ENCODE assay signal across 18 mouse cellular contexts in genomic region chr3:66798292-66798691, GRCm38 (mm10).
A peak's percentile ranks its signal among the peaks of the same experiment; 100 is the strongest.
DNase-seq lines count a peak whose midpoint lies in the region; ATAC-seq and TF ChIP-seq lines count a peak whose summit lies in the region.
"Had no signal": no experiment of that assay in that cellular context is flagged by ENCODE, and none has a peak within 500 bp of the region (broad histone marks: within the 10 kb centered on the region; RNA-seq: fewer than 3 reads in every experiment).

No protein-coding gene starts in this region.

- TF ChIP-seq POLR2A in MEL (IDR thresholded peaks at IDR 0.05; ENCODE audit: control insufficient read depth in 1 of 2, insufficient read depth in 1 of 2, low read depth in 1 of 2, low read length in 2 of 2, poor library complexity in 1 of 2), result no peak

- 30% methylated on average over 5 of the region's 5 CpGs for WGBS in limb, embryonic 12.5 days
- WGBS in midbrain, postnatal 0 days, result 76% methylated on average over 5 of the region's 5 CpGs

- H3K4me3 ChIP-seq in MEL (ENCODE audit: control insufficient read depth in 1 of 2, insufficient read depth in 1 of 2, low read depth in 2 of 2, low read length in 2 of 2), result no peak overlapping the region
- H3K4me3 ChIP-seq in limb, embryonic 12.5 days (replicated peaks), result no peak overlapping the region
- H3K4me3 ChIP-seq in midbrain, postnatal 0 days (ENCODE audit: low read depth, low read length), result no peak overlapping the region
- H3K4me3 ChIP-seq: embryonic facial prominence, embryonic 13.5 days; forebrain, embryonic 10.5 days; heart, embryonic 13.5 days; hindbrain, embryonic 13.5 days; intestine, embryonic 15.5 days had no signal

- no peak overlapping the region for H3K27ac ChIP-seq in MEL (ENCODE audit: control insufficient read depth, low read depth, low read length)
- H3K27ac ChIP-seq in limb, embryonic 12.5 days, result no peak overlapping the region
- H3K27ac ChIP-seq in midbrain, postnatal 0 days (ENCODE audit: low read depth, low read length), result no peak overlapping the region
- H3K27ac ChIP-seq: embryonic facial prominence, embryonic 13.5 days; forebrain, embryonic 10.5 days; heart, embryonic 13.5 days; hindbrain, postnatal 0 days; intestine, embryonic 15.5 days had no signal

- TF ChIP-seq CTCF in MEL (IDR thresholded peaks at IDR 0.05 in 2 of 3, conservative IDR thresholded peaks at IDR 0.05 in 1 of 3; ENCODE audit: control insufficient read depth in 1 of 3, insufficient read depth in 1 of 3, low read depth in 2 of 3, low read length in 3 of 3, poor library complexity in 1 of 3, severe bottlenecking in 1 of 3), result no peak
- no peak for TF ChIP-seq CTCF in midbrain, postnatal 0 days (IDR thresholded peaks at IDR 0.05)

- H3K4me1 ChIP-seq in MEL (ENCODE audit: control insufficient read depth in 1 of 2, insufficient read depth in 2 of 2, low read length in 2 of 2), result no peaks in the 10 kb centered on the region
- peaks cover 22% of the 10 kb centered on the region for H3K4me1 ChIP-seq in limb, embryonic 12.5 days (replicated peaks)
- H3K4me1 ChIP-seq in midbrain, postnatal 0 days (ENCODE audit: insufficient read depth, low read length), result no peaks in the 10 kb centered on the region
- H3K4me1 ChIP-seq: intestine, embryonic 15.5 days had no signal

- H3K27me3 ChIP-seq in MEL (ENCODE audit: control insufficient read depth in 1 of 2, insufficient read depth in 2 of 2, low read length in 2 of 2), result no peaks in the 10 kb centered on the region; a peak in 1 of 4 replicates
- H3K27me3 ChIP-seq in limb, embryonic 12.5 days, result peaks cover 3% of the 10 kb centered on the region; the same call in 1 of the 2 replicates
- H3K27me3 ChIP-seq in midbrain, postnatal 0 days (ENCODE audit: insufficient read depth, low read length), result no peaks in the 10 kb centered on the region
- H3K27me3 ChIP-seq: heart, embryonic 13.5 days; hindbrain, embryonic 13.5 days; intestine, embryonic 15.5 days had no signal

- DNase-seq in A20 (ENCODE audit: low read depth, low spot score), result peak; percentile 1
- DNase-seq in MEL (ENCODE audit: low read depth, low spot score), result peak; percentile 4
- DNase-seq in gonadal fat pad, adult 2 months (ENCODE audit: low read depth), result peak; percentile 9
- DNase-seq in midbrain, postnatal 0 days (ENCODE audit: low spot score), result no peak
- DNase-seq in lung, postnatal 36 days, result no peak
- DNase-seq in heart, postnatal 10 days, result no peak
- DNase-seq: cerebellum, adult 8-10 months; cerebellum, postnatal 14 days; gastrocnemius, postnatal 10 days; heart, postnatal 4 days had no signal

- no peaks in the 10 kb centered on the region for H3K36me3 ChIP-seq in MEL (ENCODE audit: control insufficient read depth in 1 of 2, insufficient read depth in 2 of 2, low read length in 2 of 2)
- no peaks in the 10 kb centered on the region for H3K36me3 ChIP-seq in limb, embryonic 12.5 days
- no peaks in the 10 kb centered on the region for H3K36me3 ChIP-seq in midbrain, postnatal 0 days (ENCODE audit: insufficient read depth, low read length)
- H3K36me3 ChIP-seq: embryonic facial prominence, embryonic 13.5 days; forebrain, embryonic 10.5 days; G1E; heart, embryonic 13.5 days; hindbrain, embryonic 13.5 days; intestine, embryonic 15.5 days had no signal

- no peak for TF ChIP-seq RAD21 in MEL (IDR thresholded peaks at IDR 0.05; ENCODE audit: low read depth, low read length)

- H3K79me2 ChIP-seq in MEL (ENCODE audit: control insufficient read depth, insufficient read depth, low read length, poor library complexity), result no peaks in the 10 kb centered on the region

- no peak for TF ChIP-seq EP300 in MEL (IDR thresholded peaks at IDR 0.05; ENCODE audit: low read depth in 1 of 2, low read length in 2 of 2)

- H3K9me3 ChIP-seq in MEL (replicated peaks; ENCODE audit: insufficient read depth, low read length), result no peaks in the 10 kb centered on the region
- no peaks in the 10 kb centered on the region for H3K9me3 ChIP-seq in limb, embryonic 12.5 days
- H3K9me3 ChIP-seq in midbrain, postnatal 0 days (ENCODE audit: low read length), result no peaks in the 10 kb centered on the region
- H3K9me3 ChIP-seq: embryonic facial prominence, embryonic 13.5 days; forebrain, embryonic 10.5 days; G1E; heart, embryonic 13.5 days; hindbrain, embryonic 13.5 days; intestine, embryonic 15.5 days had no signal

- H3K4me2 ChIP-seq in limb, embryonic 12.5 days, result no peak overlapping the region
- no peak overlapping the region for H3K4me2 ChIP-seq in midbrain, postnatal 0 days (ENCODE audit: low read depth, low read length, poor library complexity, severe bottlenecking)
- H3K4me2 ChIP-seq: embryonic facial prominence, embryonic 13.5 days; heart, embryonic 13.5 days; hindbrain, embryonic 13.5 days; intestine, embryonic 15.5 days had no signal

- ATAC-seq in limb, embryonic 12.5 days (ENCODE audit: insufficient number of reproducible peaks, insufficient read depth, low FRiP score, low TSS enrichment, low read depth), result peak; percentile 71; the same call in 1 of the 2 replicates
- ATAC-seq in midbrain, postnatal 0 days (ENCODE audit: low FRiP score), result no peak
- ATAC-seq: intestine, embryonic 15.5 days had no signal

- intact Hi-C loops in heart, postnatal 10 days (cut with DNase I), result no loop called here

- no peak overlapping the region for H3K9ac ChIP-seq in MEL (ENCODE audit: control insufficient read depth, low read depth, low read length, poor library complexity, severe bottlenecking)
- no peak overlapping the region for H3K9ac ChIP-seq in limb, embryonic 12.5 days (replicated peaks)
- H3K9ac ChIP-seq in midbrain, postnatal 0 days (replicated peaks; ENCODE audit: low read length, poor library complexity, severe bottlenecking), result no peak overlapping the region
- H3K9ac ChIP-seq: embryonic facial prominence, embryonic 13.5 days; heart, embryonic 13.5 days; hindbrain, embryonic 13.5 days; intestine, embryonic 15.5 days had no signal

TF ChIP-seq in MEL, 35 proteins besides CTCF, POLR2A, EP300 and RAD21:
- TF ChIP-seq MYC (IDR thresholded peaks at IDR 0.05; ENCODE audit: low read depth, low read length) (no peak), ZMIZ1 (IDR thresholded peaks at IDR 0.05; ENCODE audit: low read depth, low read length) (no peak), HCFC1 (IDR thresholded peaks at IDR 0.05; ENCODE audit: low read depth, low read length) (no peak), NELFE (IDR thresholded peaks at IDR 0.05; ENCODE audit: low read depth, low read length) (no peak), ZNF384 (IDR thresholded peaks at IDR 0.05; ENCODE audit: low read depth, low read length) (no peak), BHLHE40 (IDR thresholded peaks at IDR 0.05; ENCODE audit: borderline replicate concordance, low read depth, low read length) (no peak), SIN3A (IDR thresholded peaks at IDR 0.05; ENCODE audit: low read length) (no peak), RCOR1 (IDR thresholded peaks at IDR 0.05; ENCODE audit: low read depth, low read length) (no peak), MYB (IDR thresholded peaks at IDR 0.05; ENCODE audit: low read depth, low read length) (no peak)

Comparison
In these comparisons a context has a peak if more than half of its experiments do, and no peak if none do; other contexts are left out.
1. DNase-seq: peak in A20 (single experiment), MEL (single experiment) and gonadal fat pad, adult 2 months (single experiment); none in midbrain, postnatal 0 days (single experiment), lung, postnatal 36 days (single experiment) and heart, postnatal 10 days (0 of 2).